Mouse (Mus musculus) neural tube, embryonic 14.5 days (tissue): ENCODE results near the gene Fam241b. TPM values are rescaled to one million over a fixed set of nuclear protein-coding genes. Genes with fewer than 3 reads are reported as not detected.

ENCODE experiments used
- ATAC-seq: fragments of 200-750 bp; cut with Nextera tagmentation; 2 replicates; pipeline ENCODE4 v1.8.0; 2017; ENCODE audit warnings: low read depth, mild to moderate bottlenecking, moderate TSS enrichment, moderate library complexity
- H3K27ac ChIP-seq: fragments of 300-500 bp; sonication (generic); 2 replicates; pipeline ENCODE4 v1.5.1; 2014; ENCODE audit warnings: low read depth, mild to moderate bottlenecking, control low read depth, low read length, moderate library complexity, mixed read lengths
- H3K27me3 ChIP-seq: fragments of 300-500 bp; sonication (generic); 2 replicates; pipeline ENCODE4 v1.6.1; 2014; ENCODE audit warnings: low read length; ENCODE audit not compliant: control insufficient read depth, insufficient read depth
- H3K36me3 ChIP-seq: fragments of 300-500 bp; sonication (generic); 2 replicates; pipeline ENCODE4 v1.6.1; 2014; ENCODE audit warnings: low read length, mixed read lengths; ENCODE audit not compliant: control insufficient read depth, insufficient read depth
- H3K4me1 ChIP-seq: fragments of 300-500 bp; sonication (generic); 2 replicates; pipeline ENCODE4 v1.6.1; 2014; ENCODE audit warnings: low read length; ENCODE audit not compliant: control insufficient read depth, insufficient read depth
- H3K4me2 ChIP-seq: fragments of 300-500 bp; sonication (generic); 2 replicates; pipeline ENCODE4 v1.6.1; 2014; ENCODE audit warnings: mild to moderate bottlenecking, low read depth, low read length, control low read depth
- H3K4me3 ChIP-seq: fragments of 300-500 bp; sonication (generic); 2 replicates; pipeline ENCODE4 v1.5.1; 2014; ENCODE audit warnings: low read depth, low read length, control low read depth, mixed read lengths
- H3K9ac ChIP-seq: fragments of 300-500 bp; sonication (generic); replicated peaks from 2 replicates; pipeline ENCODE4 v1.6.1; 2014; ENCODE audit warnings: low read depth, mild to moderate bottlenecking, control low read depth, low read length, mixed read lengths
- H3K9me3 ChIP-seq: fragments of 300-500 bp; sonication (generic); 2 replicates; pipeline ENCODE4 v1.6.1; 2016; ENCODE audit warnings: low read length; ENCODE audit not compliant: control insufficient read depth
- WGBS: fragments of 180-500 bp; shearing (Covaris S2); extraction: QIAGEN DNeasy Blood & Tissue Kit; methylation state at CpG from one replicate; pipeline ENCODE4 v1.1.7; 2014; 5-methylcytosine and 5-hydroxymethylcytosine counted together
- polyA plus RNA-seq: library from polyadenylated mRNA; unstranded; fragments of >200 nt; fragmentation: Nextera tagmentation; extraction: Ambion mirVana; gene quantifications from 2 replicates; pipeline ENCODE4 v1.2.1, GENCODE M21; 2014

Gene Fam241b
- polyA plus RNA-seq, result 32.5 and 44.7 TPM in 2 replicates

GRCm38 (mm10) chr10:62143820-62144219, at the start of gene Fam241b:
TSS of gene Fam241b (minus strand) at chr10:62143920.
- no peak within 1 kb of the TSS for H3K27ac ChIP-seq
- no peaks in the 10 kb centered on the region for H3K36me3 ChIP-seq
- no peak within 1 kb of the TSS for H3K4me3 ChIP-seq
- H3K27me3 ChIP-seq, result peaks cover 21% of the 10 kb centered on the region
- no peak within 1 kb of the TSS for H3K4me2 ChIP-seq
- no peak within 1 kb of the TSS for H3K9ac ChIP-seq
- no peaks in the 10 kb centered on the region for H3K4me1 ChIP-seq
- 63% methylated on average over 8 of the region's 8 CpGs for WGBS
- H3K9me3 ChIP-seq, result no peaks in the 10 kb centered on the region
- ATAC-seq, result no peak

GRCm38 (mm10) chr10:62192701-62193157, 49.0 kb upstream of the Fam241b start:
- H3K9ac ChIP-seq, result no peak overlapping the region
- ATAC-seq, result no peak

GRCm38 (mm10) chr10:62190821-62191220, 47.1 kb upstream of the Fam241b start:
- Histone ChIP-seq H3K4me2 (no peak overlapping the region), H3K9ac (no peak overlapping the region), H3K9me3 (no peaks in the 10 kb centered on the region), H3K27me3 (no peaks in the 10 kb centered on the region), H3K4me1 (no peaks in the 10 kb centered on the region), H3K36me3 (no peaks in the 10 kb centered on the region), H3K4me3 (no peak overlapping the region), H3K27ac (no peak overlapping the region)
- no peak for ATAC-seq
- WGBS, result 89% methylated on average over 7 of the region's 7 CpGs

More at GRCm38 (mm10) chr10:62192701-62193157, 49.0 kb upstream of the Fam241b start:
- no peak overlapping the region for H3K4me3 ChIP-seq
- H3K9me3 ChIP-seq, result no peaks in the 10 kb centered on the region
- no peak overlapping the region for H3K4me2 ChIP-seq
- no peaks in the 10 kb centered on the region for H3K27me3 ChIP-seq
- 62% methylated on average over 9 of the region's 9 CpGs for WGBS
- H3K36me3 ChIP-seq, result no peaks in the 10 kb centered on the region
- no peak overlapping the region for H3K27ac ChIP-seq
- H3K4me1 ChIP-seq, result no peaks in the 10 kb centered on the region

GRCm38 (mm10) chr10:62189910-62190309, 46.2 kb upstream of the Fam241b start:
- Histone ChIP-seq H3K36me3 (no peaks in the 10 kb centered on the region), H3K27me3 (no peaks in the 10 kb centered on the region), H3K9me3 (no peaks in the 10 kb centered on the region), H3K4me3 (no peak overlapping the region), H3K9ac (no peak overlapping the region), H3K4me1 (no peaks in the 10 kb centered on the region), H3K27ac (no peak overlapping the region), H3K4me2 (no peak overlapping the region)
- 81% methylated on average over 4 of the region's 4 CpGs for WGBS
- no peak for ATAC-seq

GRCm38 (mm10) chr10:62189303-62189702, 45.6 kb upstream of the Fam241b start:
- no peak for ATAC-seq
- Histone ChIP-seq H3K9me3 (no peaks in the 10 kb centered on the region), H3K36me3 (no peaks in the 10 kb centered on the region), H3K27ac (no peak overlapping the region), H3K4me2 (no peak overlapping the region), H3K9ac (no peak overlapping the region), H3K4me3 (no peak overlapping the region), H3K4me1 (no peaks in the 10 kb centered on the region), H3K27me3 (no peaks in the 10 kb centered on the region)
- WGBS, result 70% methylated on average over 3 of the region's 3 CpGs

- H3K36me3 ChIP-seq, result no peaks in the 10 kb centered on the region
- no peak overlapping the region for H3K27ac ChIP-seq
- no peaks in the 10 kb centered on the region for H3K9me3 ChIP-seq
- no peak overlapping the region for H3K9ac ChIP-seq
- H3K4me2 ChIP-seq, result no peak overlapping the region
- 19% methylated on average over 7 of the region's 7 CpGs for WGBS
- peak; percentile 63; the same call in 1 of the 2 replicates for ATAC-seq
- H3K4me3 ChIP-seq, result no peak overlapping the region
- no peaks in the 10 kb centered on the region for H3K27me3 ChIP-seq
- H3K4me1 ChIP-seq, result no peaks in the 10 kb centered on the region
Measured at GRCm38 (mm10) chr10:62186882-62187281, 43.2 kb upstream of the Fam241b start.

- no peaks in the 10 kb centered on the region for H3K36me3 ChIP-seq
- no peak overlapping the region for H3K27ac ChIP-seq
- H3K27me3 ChIP-seq, result no peaks in the 10 kb centered on the region
- H3K9me3 ChIP-seq, result no peaks in the 10 kb centered on the region
- peak; percentile 72 for ATAC-seq
- no peak overlapping the region for H3K4me3 ChIP-seq
- H3K9ac ChIP-seq, result no peak overlapping the region
- no peaks in the 10 kb centered on the region for H3K4me1 ChIP-seq
- no peak overlapping the region for H3K4me2 ChIP-seq
- WGBS, result 1% methylated on average over 10 of the region's 10 CpGs
Measured at GRCm38 (mm10) chr10:62183053-62183452, 39.3 kb upstream of the Fam241b start.

- no peak overlapping the region for H3K4me2 ChIP-seq
- no peaks in the 10 kb centered on the region for H3K4me1 ChIP-seq
- no peaks in the 10 kb centered on the region for H3K27me3 ChIP-seq
- WGBS, result 71% methylated on average over 6 of the region's 6 CpGs
- no peak overlapping the region for H3K4me3 ChIP-seq
- 0 out of 2 replicates have a peak, but pooled peaks have one; percentile 12 for ATAC-seq
- H3K9ac ChIP-seq, result no peak overlapping the region
- no peaks in the 10 kb centered on the region for H3K9me3 ChIP-seq
- H3K36me3 ChIP-seq, result no peaks in the 10 kb centered on the region
- H3K27ac ChIP-seq, result no peak overlapping the region
Measured at GRCm38 (mm10) chr10:62182471-62183014, 38.8 kb upstream of the Fam241b start.

- no peak overlapping the region for H3K9ac ChIP-seq
- no peaks in the 10 kb centered on the region for H3K4me1 ChIP-seq
- WGBS, result 44% methylated on average over 3 of the region's 3 CpGs
- H3K4me3 ChIP-seq, result no peak overlapping the region
- H3K36me3 ChIP-seq, result no peaks in the 10 kb centered on the region
- no peaks in the 10 kb centered on the region for H3K27me3 ChIP-seq
- no peak overlapping the region for H3K4me2 ChIP-seq
- ATAC-seq, result no peak
- no peaks in the 10 kb centered on the region for H3K9me3 ChIP-seq
- no peak overlapping the region for H3K27ac ChIP-seq
Measured at GRCm38 (mm10) chr10:62181701-62182100, 38.0 kb upstream of the Fam241b start.
